Mouse (Mus musculus) hindbrain, embryonic 11.5 days (tissue): Measurements from ENCODE around the gene Agbl3. TPM values are rescaled to one million over a fixed set of nuclear protein-coding genes. Genes with fewer than 3 reads are reported as not detected.
A peak's percentile ranks its signal among the peaks of the same experiment; 100 is the strongest.

ENCODE experiments used
- ATAC-seq: fragments of 200-750 bp; cut with Nextera tagmentation; 2 replicates; pipeline ENCODE4 v1.8.0; 2017; ENCODE audit warnings: mild to moderate bottlenecking, moderate TSS enrichment, moderate library complexity; ENCODE audit not compliant: low FRiP score
- DNase-seq: peaks from one replicate; pipeline ENCODE4 v3.0.0-alpha.2; 2015; ENCODE audit warnings: low spot score
- H3K27ac ChIP-seq: fragments of 300-500 bp; sonication (generic); 2 replicates; pipeline ENCODE4 v1.5.1; 2014; ENCODE audit warnings: mild to moderate bottlenecking, low read depth, low read length
- H3K27me3 ChIP-seq: fragments of 300-500 bp; sonication (generic); 2 replicates; pipeline ENCODE4 v1.6.1; 2014; ENCODE audit warnings: mild to moderate bottlenecking, low read length, moderate library complexity, mixed read lengths; ENCODE audit not compliant: control insufficient read depth, insufficient read depth
- H3K36me3 ChIP-seq: fragments of 300-500 bp; sonication (generic); 2 replicates; pipeline ENCODE4 v1.6.1; 2014; ENCODE audit warnings: mild to moderate bottlenecking, low read length, moderate library complexity, mixed read lengths; ENCODE audit not compliant: control insufficient read depth, insufficient read depth
- H3K4me1 ChIP-seq: fragments of 300-500 bp; sonication (generic); replicated peaks from 2 replicates; pipeline ENCODE4 v1.6.1; 2014; ENCODE audit warnings: low read length, mixed read lengths; ENCODE audit not compliant: control insufficient read depth, insufficient read depth
- H3K4me2 ChIP-seq: fragments of 300-500 bp; sonication (generic); replicated peaks from 2 replicates; pipeline ENCODE4 v1.6.1; 2014; ENCODE audit warnings: mild to moderate bottlenecking, low read depth, low read length
- H3K4me3 ChIP-seq: fragments of 300-500 bp; sonication (generic); 2 replicates; pipeline ENCODE4 v1.5.1; 2014; ENCODE audit warnings: low read depth, low read length
- H3K9ac ChIP-seq: fragments of 300-500 bp; sonication (generic); 2 replicates; pipeline ENCODE4 v1.6.1; 2014; ENCODE audit warnings: low read depth, low read length
- H3K9me3 ChIP-seq: fragments of 300-500 bp; sonication (generic); 2 replicates; pipeline ENCODE4 v1.6.1; 2016; ENCODE audit warnings: low read length; ENCODE audit not compliant: control insufficient read depth
- WGBS: fragments of 180-500 bp; shearing (Covaris S2); extraction: QIAGEN DNeasy Blood & Tissue Kit; methylation state at CpG from one replicate; pipeline ENCODE4 v1.1.7; 2014; 5-methylcytosine and 5-hydroxymethylcytosine counted together
- polyA plus RNA-seq: library from polyadenylated mRNA; unstranded; fragments of >200 nt; fragmentation: Nextera tagmentation; extraction: Ambion mirVana; gene quantifications from 2 replicates; pipeline ENCODE4 v1.2.1, GENCODE M21; 2014

Gene Agbl3
- polyA plus RNA-seq, 1 experiment from 2014 or later = 7.1 TPM

- Histone ChIP-seq H3K27me3 (no peaks in the 10 kb centered on the region), H3K36me3 (no peaks in the 10 kb centered on the region)
- ATAC-seq = no peak
Measured at GRCm38 (mm10) chr6:34776396-34776795, 3.8 kb upstream of the Agbl3 start.

GRCm38 (mm10) chr6:34777094-34777493 is 3.1 kb upstream of the Agbl3 start:
- Histone ChIP-seq H3K36me3 (no peaks in the 10 kb centered on the region), H3K4me2 (no peak overlapping the region), H3K4me1 (no peaks in the 10 kb centered on the region), H3K27ac (no peak overlapping the region), H3K9me3 (no peaks in the 10 kb centered on the region), H3K27me3 (no peaks in the 10 kb centered on the region), H3K9ac (no peak overlapping the region), H3K4me3 (no peak overlapping the region)
- WGBS = 80% methylated on average over 2 of the region's 2 CpGs
- DNase-seq = no peak
- ATAC-seq = no peak

More at GRCm38 (mm10) chr6:34776396-34776795, 3.8 kb upstream of the Agbl3 start:
- Histone ChIP-seq H3K9me3 (no peaks in the 10 kb centered on the region), H3K27ac (no peak overlapping the region), H3K4me2 (no peak overlapping the region), H3K4me3 (no peak overlapping the region), H3K4me1 (no peaks in the 10 kb centered on the region), H3K9ac (no peak overlapping the region)
- DNase-seq = no peak

GRCm38 (mm10) chr6:34777981-34778668 is 2.1 kb upstream of the Agbl3 start:
- Histone ChIP-seq H3K27ac (no peak overlapping the region), H3K4me2 (no peak overlapping the region), H3K4me1 (no peaks in the 10 kb centered on the region), H3K9ac (no peak overlapping the region), H3K9me3 (no peaks in the 10 kb centered on the region), H3K36me3 (no peaks in the 10 kb centered on the region), H3K4me3 (no peak overlapping the region), H3K27me3 (no peaks in the 10 kb centered on the region)
- DNase-seq (no peak), ATAC-seq (no peak)
- WGBS = 73% methylated on average over 10 of the region's 10 CpGs

- WGBS = 6% methylated on average over 13 of the region's 13 CpGs
Measured at GRCm38 (mm10) chr6:34780943-34781289, 684 bp downstream of the Agbl3 start.

GRCm38 (mm10) chr6:34782493-34782892 is 2.3 kb downstream of the Agbl3 start:
- H3K9me3 ChIP-seq = no peaks in the 10 kb centered on the region
- DNase-seq = no peak
- ATAC-seq = no peak
- no peak overlapping the region for H3K9ac ChIP-seq
- H3K27ac ChIP-seq = no peak overlapping the region
- no peak overlapping the region for H3K4me3 ChIP-seq
- 100% methylated on average over 1 of the region's 1 CpGs for WGBS
- H3K4me1 ChIP-seq = no peaks in the 10 kb centered on the region
- H3K4me2 ChIP-seq = no peak overlapping the region
- no peaks in the 10 kb centered on the region for H3K36me3 ChIP-seq
- H3K27me3 ChIP-seq = no peaks in the 10 kb centered on the region

More at GRCm38 (mm10) chr6:34780943-34781289, 684 bp downstream of the Agbl3 start:
- Histone ChIP-seq H3K27me3 (no peaks in the 10 kb centered on the region), H3K4me3 (peak overlapping the region; percentile 61), H3K4me1 (no peaks in the 10 kb centered on the region), H3K9me3 (no peaks in the 10 kb centered on the region), H3K27ac (peak overlapping the region; percentile 96), H3K9ac (peak overlapping the region; percentile 86), H3K4me2 (peak overlapping the region; percentile 75), H3K36me3 (no peaks in the 10 kb centered on the region)
- ATAC-seq = no peak
- no peak for DNase-seq

GRCm38 (mm10) chr6:34796881-34797280 is 16.6 kb downstream of the Agbl3 start:
- Histone ChIP-seq H3K4me2 (no peak overlapping the region), H3K27me3 (no peaks in the 10 kb centered on the region), H3K9ac (no peak overlapping the region), H3K4me3 (no peak overlapping the region), H3K36me3 (no peaks in the 10 kb centered on the region), H3K27ac (no peak overlapping the region), H3K4me1 (no peaks in the 10 kb centered on the region), H3K9me3 (no peaks in the 10 kb centered on the region)
- 81% methylated on average over 3 of the region's 3 CpGs for WGBS
- ATAC-seq (no peak), DNase-seq (no peak)

GRCm38 (mm10) chr6:34797887-34798286 is 17.7 kb downstream of the Agbl3 start:
- Histone ChIP-seq H3K9ac (no peak overlapping the region), H3K27ac (no peak overlapping the region), H3K9me3 (no peaks in the 10 kb centered on the region), H3K4me1 (no peaks in the 10 kb centered on the region), H3K36me3 (no peaks in the 10 kb centered on the region), H3K27me3 (no peaks in the 10 kb centered on the region), H3K4me3 (no peak overlapping the region), H3K4me2 (no peak overlapping the region)
- DNase-seq (no peak), ATAC-seq (no peak)
- WGBS = 77% methylated on average over 3 of the region's 3 CpGs

GRCm38 (mm10) chr6:34805582-34805981 is 25.4 kb downstream of the Agbl3 start:
- no peaks in the 10 kb centered on the region for H3K9me3 ChIP-seq
- H3K27me3 ChIP-seq = no peaks in the 10 kb centered on the region
- H3K4me1 ChIP-seq = no peaks in the 10 kb centered on the region
- H3K4me3 ChIP-seq = no peak overlapping the region
- no peak overlapping the region for H3K4me2 ChIP-seq
- no peak overlapping the region for H3K27ac ChIP-seq
- H3K9ac ChIP-seq = no peak overlapping the region
- no peaks in the 10 kb centered on the region for H3K36me3 ChIP-seq
- DNase-seq = no peak
- WGBS = 84% methylated on average over 2 of the region's 2 CpGs
- ATAC-seq = no peak

GRCm38 (mm10) chr6:34810651-34811050 is 30.4 kb downstream of the Agbl3 start:
- Histone ChIP-seq H3K4me2 (no peak overlapping the region), H3K36me3 (no peaks in the 10 kb centered on the region), H3K9me3 (no peaks in the 10 kb centered on the region), H3K27ac (no peak overlapping the region), H3K4me1 (no peaks in the 10 kb centered on the region), H3K4me3 (no peak overlapping the region), H3K9ac (no peak overlapping the region), H3K27me3 (no peaks in the 10 kb centered on the region)
- ATAC-seq (no peak), DNase-seq (no peak)
- 90% methylated on average over 4 of the region's 4 CpGs for WGBS
